Mouse (Mus musculus): ENCODE measurements around the gene Gse1. TPM values are rescaled to one million over a fixed set of nuclear protein-coding genes. Genes with fewer than 3 reads are reported as not detected.
A peak's percentile ranks its signal among the peaks of the same experiment; 100 is the strongest.

Gse1 gene
- polyA plus RNA-seq, 1 experiment: 52.4 TPM

- Histone ChIP-seq H3K4me1 (ENCODE audit: control insufficient read depth, insufficient read depth, low read length) (peaks cover 74% of the 10 kb centered on the region), H3K27me3 (ENCODE audit: control insufficient read depth, insufficient read depth, low read length) (no peaks in the 10 kb centered on the region), H3K4me3 (replicated peaks; ENCODE audit: insufficient read depth, low read depth, low read length) (no peak overlapping the region), H3K27ac (ENCODE audit: insufficient read depth, low read length) (no peak overlapping the region)
- TF ChIP-seq POLR2A (IDR thresholded peaks at IDR 0.05; ENCODE audit: borderline replicate concordance, insufficient read depth, low read length) (no peak), CTCF (IDR thresholded peaks at IDR 0.05; ENCODE audit: borderline replicate concordance, insufficient read depth, low read depth, low read length) (no peak)
- WGBS: 52% methylated on average over 11 of the region's 11 CpGs
- no peak for DNase-seq
Measured at GRCm38 (mm10) chr8:120512326-120512725, 284.1 kb downstream of the Gse1 start.

DNA sequence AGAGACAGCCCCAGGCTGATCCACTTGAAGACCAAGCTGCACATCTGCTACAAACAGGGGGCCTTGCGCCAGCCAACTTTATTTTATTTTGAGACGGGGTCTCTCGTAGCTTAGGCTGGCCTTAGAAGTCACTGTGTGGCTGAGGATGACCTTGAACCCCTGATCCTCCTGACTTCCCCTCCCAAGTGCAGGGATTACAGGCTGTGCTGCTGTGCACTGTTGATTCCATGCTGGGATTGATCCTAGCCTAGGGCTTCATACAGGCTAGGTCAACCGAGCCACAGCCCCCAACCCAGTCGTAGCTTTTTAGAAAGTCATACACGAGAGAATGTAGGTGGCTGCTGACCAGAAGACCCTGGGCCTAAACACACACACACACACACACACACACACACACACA is 284.9 kb downstream of the Gse1 start:
- TF ChIP-seq POLR2A (IDR thresholded peaks at IDR 0.05; ENCODE audit: borderline replicate concordance, insufficient read depth, low read length) (no peak), CTCF (IDR thresholded peaks at IDR 0.05; ENCODE audit: borderline replicate concordance, insufficient read depth, low read depth, low read length) (no peak)
- H3K27ac ChIP-seq (ENCODE audit: insufficient read depth, low read length): no peak overlapping the region
- H3K4me1 ChIP-seq (ENCODE audit: control insufficient read depth, insufficient read depth, low read length): peaks cover 75% of the 10 kb centered on the region
- H3K4me3 ChIP-seq (replicated peaks; ENCODE audit: insufficient read depth, low read depth, low read length): no peak overlapping the region
- WGBS: 70% methylated on average over 6 of the region's 6 CpGs
- H3K27me3 ChIP-seq (ENCODE audit: control insufficient read depth, insufficient read depth, low read length): no peaks in the 10 kb centered on the region
- no peak for DNase-seq

- WGBS: 27% methylated on average over 26 of the region's 26 CpGs
- H3K4me1 ChIP-seq (ENCODE audit: control insufficient read depth, insufficient read depth, low read length): peaks cover 75% of the 10 kb centered on the region
- peak; percentile 59 to 65 for DNase-seq
- peak overlapping the region; percentile 16; the same call in 1 of the 2 replicates for H3K27ac ChIP-seq (ENCODE audit: insufficient read depth, low read length)
- no peak overlapping the region for H3K4me3 ChIP-seq (replicated peaks; ENCODE audit: insufficient read depth, low read depth, low read length)
- no peaks in the 10 kb centered on the region for H3K27me3 ChIP-seq (ENCODE audit: control insufficient read depth, insufficient read depth, low read length)
- no peak for TF ChIP-seq CTCF (IDR thresholded peaks at IDR 0.05; ENCODE audit: borderline replicate concordance, insufficient read depth, low read depth, low read length)
- TF ChIP-seq POLR2A (IDR thresholded peaks at IDR 0.05; ENCODE audit: borderline replicate concordance, insufficient read depth, low read length): no peak
Measured at GRCm38 (mm10) chr8:120513638-120514461, 285.6 kb downstream of the Gse1 start.

- H3K4me1 ChIP-seq (ENCODE audit: control insufficient read depth, insufficient read depth, low read length): peaks cover 74% of the 10 kb centered on the region
- H3K27me3 ChIP-seq (ENCODE audit: control insufficient read depth, insufficient read depth, low read length): no peaks in the 10 kb centered on the region
- H3K27ac ChIP-seq (ENCODE audit: insufficient read depth, low read length): no peak overlapping the region
- TF ChIP-seq POLR2A (IDR thresholded peaks at IDR 0.05; ENCODE audit: borderline replicate concordance, insufficient read depth, low read length) (no peak), CTCF (IDR thresholded peaks at IDR 0.05; ENCODE audit: borderline replicate concordance, insufficient read depth, low read depth, low read length) (no peak)
- 98% methylated on average over 2 of the region's 2 CpGs for WGBS
- no peak for DNase-seq
- no peak overlapping the region for H3K4me3 ChIP-seq (replicated peaks; ENCODE audit: insufficient read depth, low read depth, low read length)
Measured at GRCm38 (mm10) chr8:120515214-120515613, 287.0 kb downstream of the Gse1 start.

GRCm38 (mm10) chr8:120515650-120516049 is 287.4 kb downstream of the Gse1 start:
- TF ChIP-seq POLR2A (IDR thresholded peaks at IDR 0.05; ENCODE audit: borderline replicate concordance, insufficient read depth, low read length): no peak
- no peak for TF ChIP-seq CTCF (IDR thresholded peaks at IDR 0.05; ENCODE audit: borderline replicate concordance, insufficient read depth, low read depth, low read length)
- Histone ChIP-seq H3K4me3 (replicated peaks; ENCODE audit: insufficient read depth, low read depth, low read length) (no peak overlapping the region), H3K27ac (ENCODE audit: insufficient read depth, low read length) (no peak overlapping the region), H3K27me3 (ENCODE audit: control insufficient read depth, insufficient read depth, low read length) (no peaks in the 10 kb centered on the region), H3K4me1 (ENCODE audit: control insufficient read depth, insufficient read depth, low read length) (peaks cover 76% of the 10 kb centered on the region)
- 74% methylated on average over 6 of the region's 6 CpGs for WGBS
- no peak for DNase-seq

DNA sequence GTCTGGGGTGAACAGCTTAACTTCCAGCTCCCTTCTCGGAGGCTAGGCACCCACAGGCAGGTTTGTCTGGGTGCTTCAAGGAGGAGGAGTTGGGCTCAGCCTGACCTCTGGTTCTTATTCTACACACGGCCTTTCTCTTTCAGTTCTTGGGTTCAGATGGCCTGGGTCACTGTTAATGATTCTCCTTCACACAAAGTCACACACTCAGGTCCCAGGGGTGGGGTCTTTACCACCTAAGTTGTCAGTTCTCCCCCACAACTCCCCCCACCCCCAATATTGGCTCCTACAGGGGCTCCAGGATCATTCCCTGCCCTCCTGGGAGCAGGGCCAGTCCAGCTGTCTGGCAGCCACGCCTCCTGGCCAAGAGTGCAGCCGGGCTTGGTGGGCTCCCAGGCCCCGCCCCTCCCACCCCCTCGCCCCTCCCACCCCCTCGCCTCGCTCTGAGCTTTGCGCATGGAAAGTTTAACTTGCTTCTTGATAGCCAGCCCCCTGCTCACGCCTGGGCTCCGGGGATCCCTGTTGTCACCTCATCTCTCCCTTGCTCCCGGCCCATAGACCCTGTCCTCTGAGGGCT is 288.0 kb downstream of the Gse1 start:
- Histone ChIP-seq H3K27ac (ENCODE audit: insufficient read depth, low read length) (no peak overlapping the region), H3K27me3 (ENCODE audit: control insufficient read depth, insufficient read depth, low read length) (no peaks in the 10 kb centered on the region), H3K4me1 (ENCODE audit: control insufficient read depth, insufficient read depth, low read length) (peaks cover 71% of the 10 kb centered on the region), H3K4me3 (replicated peaks; ENCODE audit: insufficient read depth, low read depth, low read length) (no peak overlapping the region)
- TF ChIP-seq POLR2A (IDR thresholded peaks at IDR 0.05; ENCODE audit: borderline replicate concordance, insufficient read depth, low read length): no peak
- TF ChIP-seq CTCF (IDR thresholded peaks at IDR 0.05; ENCODE audit: borderline replicate concordance, insufficient read depth, low read depth, low read length): no peak
- DNase-seq: no peak
- 67% methylated on average over 12 of the region's 12 CpGs for WGBS

DNA sequence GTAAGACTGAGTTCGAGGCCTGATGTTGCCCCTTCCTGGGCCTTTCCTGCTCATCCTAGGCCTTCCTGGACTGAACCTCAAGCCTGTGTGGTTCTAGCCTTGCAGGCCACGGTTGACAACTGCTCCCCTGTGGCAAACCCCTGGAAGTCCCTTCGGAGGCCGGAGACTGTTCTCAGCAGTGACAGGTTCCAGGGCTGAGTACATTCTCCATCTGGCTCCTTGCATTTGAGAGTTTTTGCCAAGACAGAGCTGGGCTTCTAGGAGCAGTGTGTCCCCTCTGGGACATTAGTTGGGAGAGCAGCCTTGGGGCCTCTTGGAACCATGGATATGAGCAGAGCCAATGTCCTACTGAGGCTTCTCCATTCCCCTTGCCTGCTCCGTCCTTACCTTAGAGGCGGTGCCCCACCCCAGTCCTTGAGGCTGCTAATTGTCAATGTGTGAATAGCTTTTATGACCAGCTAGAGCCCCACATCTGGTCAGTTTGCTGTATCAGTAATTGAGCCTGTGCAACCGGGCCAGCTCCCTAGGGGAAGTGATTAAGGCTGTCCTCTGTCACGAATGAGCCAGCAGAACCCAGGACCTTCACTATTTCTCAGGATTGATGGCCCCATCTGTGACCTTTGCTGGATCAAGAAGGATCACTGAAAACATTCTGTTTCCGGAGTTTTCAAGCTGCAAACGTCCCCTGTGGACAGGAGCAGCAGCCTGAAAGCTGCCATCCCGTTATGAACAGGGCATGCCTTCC is 289.6 kb downstream of the Gse1 start:
- Histone ChIP-seq H3K4me3 (replicated peaks; ENCODE audit: insufficient read depth, low read depth, low read length) (no peak overlapping the region), H3K4me1 (ENCODE audit: control insufficient read depth, insufficient read depth, low read length) (peaks cover 69% of the 10 kb centered on the region), H3K27me3 (ENCODE audit: control insufficient read depth, insufficient read depth, low read length) (no peaks in the 10 kb centered on the region), H3K27ac (ENCODE audit: insufficient read depth, low read length) (no peak overlapping the region)
- DNase-seq: no peak
- TF ChIP-seq CTCF (IDR thresholded peaks at IDR 0.05; ENCODE audit: borderline replicate concordance, insufficient read depth, low read depth, low read length) (no peak), POLR2A (IDR thresholded peaks at IDR 0.05; ENCODE audit: borderline replicate concordance, insufficient read depth, low read length) (no peak)
- WGBS: 64% methylated on average over 11 of the region's 11 CpGs

Data from cerebellum, adult 2 months (tissue).